Mouse (Mus musculus): Measurements from ENCODE around the gene Amz2. TPM values are rescaled to one million over a fixed set of nuclear protein-coding genes. Genes with fewer than 3 reads are reported as not detected.

The Amz2 gene
- polyA plus RNA-seq, 2 experiments = 12.6 to 13.1 TPM

DNA sequence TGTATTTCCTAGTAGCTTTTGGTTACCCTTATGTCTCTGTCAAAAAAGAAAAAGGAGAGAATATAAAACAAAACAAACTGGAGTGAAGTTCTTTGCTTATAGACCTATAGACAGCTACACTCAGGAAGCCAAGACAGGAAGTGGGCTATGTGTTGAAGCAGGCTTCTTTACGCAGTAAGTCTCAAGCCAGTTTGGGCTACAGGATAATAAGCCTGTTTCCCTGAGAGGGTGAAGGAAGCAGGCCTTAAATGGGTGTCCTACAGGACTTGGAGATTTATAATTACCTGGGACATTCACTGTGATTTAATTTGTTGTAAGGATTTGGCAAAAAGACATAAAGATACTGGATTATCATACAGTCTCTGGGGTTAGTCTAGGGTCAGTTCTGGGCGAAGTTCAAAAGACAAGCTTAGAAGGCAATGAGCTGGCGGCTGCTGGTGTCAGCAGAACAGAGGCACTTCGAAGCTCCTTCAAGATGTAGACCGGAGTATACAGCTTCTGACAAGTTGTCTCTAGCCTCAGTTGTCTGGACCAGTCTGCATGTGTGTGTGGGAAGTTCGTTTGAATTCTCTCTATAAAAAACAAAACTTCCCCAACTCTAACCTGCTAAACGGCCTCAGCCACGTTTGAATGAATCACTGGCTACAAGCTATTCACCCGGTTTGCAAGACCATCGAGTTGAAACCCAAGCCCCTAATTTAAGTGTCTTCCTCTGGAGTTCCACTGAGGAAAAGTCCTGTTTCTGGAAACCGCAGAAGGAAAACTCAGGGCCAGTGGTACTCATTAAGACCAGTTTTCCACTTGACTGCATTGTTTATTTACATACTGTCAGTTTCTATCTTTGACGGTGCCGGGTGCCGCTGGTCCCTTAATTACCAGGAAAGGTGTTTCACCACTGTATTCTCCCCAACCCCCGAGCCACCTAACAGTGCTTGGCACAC, 45.4 kb downstream of the Amz2 start:
- DNase-seq (ENCODE audit: low read depth in 3 of 3, low spot score in 3 of 3) (no peak), ATAC-seq (ENCODE audit: insufficient read depth) (no peak)
- peak overlapping the region; percentile 69 to 94 for H3K4me3 ChIP-seq (ENCODE audit: insufficient read depth in 1 of 2, low read depth in 2 of 2, low read length in 2 of 2)
- WGBS (ENCODE audit: insufficient replicate concordance) = 12% methylated on average over 15 of the region's 15 CpGs
- peaks cover 29 to 44% of the 10 kb centered on the region in 2 experiments for H3K4me1 ChIP-seq (replicated peaks; ENCODE audit: control insufficient read depth in 2 of 2, insufficient read depth in 2 of 2, low read length in 1 of 2)
- H3K27ac ChIP-seq = peak overlapping the region; percentile 89
- H3K27me3 ChIP-seq (ENCODE audit: control insufficient read depth, insufficient read depth, low read length) = no peaks in the 10 kb centered on the region
- H3K9ac ChIP-seq (replicated peaks) = peak overlapping the region; percentile 99
- no peaks in the 10 kb centered on the region for H3K9me3 ChIP-seq (ENCODE audit: control insufficient read depth, low read length)
- TF ChIP-seq EP300 (IDR thresholded peaks at IDR 0.05; ENCODE audit: low read depth) (no peak), CTCF (IDR thresholded peaks at IDR 0.05; ENCODE audit: low read depth) (no peak)
- peaks cover 15% of the 10 kb centered on the region for H3K36me3 ChIP-seq (replicated peaks; ENCODE audit: control insufficient read depth, insufficient read depth, low read depth)
- peak overlapping the region; percentile 86 for H3K4me2 ChIP-seq (ENCODE audit: low read depth)

DNA sequence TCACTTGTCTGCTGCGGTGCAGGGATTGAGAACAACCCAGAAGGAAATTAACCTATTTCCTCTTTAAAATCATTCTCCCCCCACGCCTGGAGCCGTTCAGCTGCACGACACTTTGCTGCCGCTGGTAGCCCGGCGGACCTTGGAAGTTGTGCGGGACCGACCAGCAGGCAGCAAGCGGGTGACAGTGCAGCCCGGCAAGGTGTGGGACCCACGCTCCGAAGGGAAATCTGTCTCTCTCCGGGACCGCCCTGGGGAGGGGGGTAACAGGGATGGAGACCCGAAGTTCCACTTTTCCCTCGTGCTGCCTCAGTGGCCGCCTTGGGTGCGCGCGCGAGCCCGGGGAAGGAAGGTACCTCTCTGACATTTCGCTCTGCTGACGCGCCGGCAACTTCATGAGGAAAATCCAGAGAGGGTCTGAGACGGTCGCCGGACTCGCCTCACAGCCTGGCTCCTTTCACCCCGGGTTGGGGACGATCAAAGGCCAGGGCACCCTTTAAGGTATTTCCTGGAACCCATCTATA, 46.5 kb downstream of the Amz2 start:
- H3K4me1 ChIP-seq (replicated peaks; ENCODE audit: control insufficient read depth in 2 of 2, insufficient read depth in 2 of 2, low read length in 1 of 2) = peaks cover 34 to 50% of the 10 kb centered on the region in 2 experiments
- no peaks in the 10 kb centered on the region for H3K27me3 ChIP-seq (ENCODE audit: control insufficient read depth, insufficient read depth, low read length)
- H3K9me3 ChIP-seq (ENCODE audit: control insufficient read depth, low read length) = no peaks in the 10 kb centered on the region
- DNase-seq (ENCODE audit: low read depth in 3 of 3, low spot score in 3 of 3) (no peak), ATAC-seq (ENCODE audit: insufficient read depth) (no peak)
- peak overlapping the region; percentile 86 for H3K4me2 ChIP-seq (ENCODE audit: low read depth)
- H3K4me3 ChIP-seq (ENCODE audit: insufficient read depth in 1 of 2, low read depth in 2 of 2, low read length in 2 of 2) = peak overlapping the region; percentile 69 to 94
- H3K9ac ChIP-seq (replicated peaks) = peak overlapping the region; percentile 99
- peak overlapping the region; percentile 89 for H3K27ac ChIP-seq
- under 1% methylated on average over 33 of the region's 33 CpGs for WGBS (ENCODE audit: insufficient replicate concordance)
- peak; percentile 28; the same call in 1 of the 2 replicates for TF ChIP-seq EP300 (IDR thresholded peaks at IDR 0.05; ENCODE audit: low read depth)
- TF ChIP-seq CTCF (IDR thresholded peaks at IDR 0.05; ENCODE audit: low read depth) = 0 out of 2 replicates have a peak, but pooled peaks have one; percentile 14
- peaks cover 8% of the 10 kb centered on the region for H3K36me3 ChIP-seq (replicated peaks; ENCODE audit: control insufficient read depth, insufficient read depth, low read depth)

- H3K4me2 ChIP-seq (ENCODE audit: low read depth) = peak overlapping the region; percentile 86
- no peak for ATAC-seq (ENCODE audit: insufficient read depth)
- peaks cover 8% of the 10 kb centered on the region for H3K36me3 ChIP-seq (replicated peaks; ENCODE audit: control insufficient read depth, insufficient read depth, low read depth)
- no peaks in the 10 kb centered on the region for H3K27me3 ChIP-seq (ENCODE audit: control insufficient read depth, insufficient read depth, low read length)
- H3K4me3 ChIP-seq (ENCODE audit: insufficient read depth in 1 of 2, low read depth in 2 of 2, low read length in 2 of 2) = peak overlapping the region; percentile 69 to 94
- WGBS (ENCODE audit: insufficient replicate concordance) = under 1% methylated on average over 13 of the region's 13 CpGs
- TF ChIP-seq CTCF (IDR thresholded peaks at IDR 0.05; ENCODE audit: low read depth) = no peak
- TF ChIP-seq EP300 (IDR thresholded peaks at IDR 0.05; ENCODE audit: low read depth) = no peak
- peak overlapping the region; percentile 89 for H3K27ac ChIP-seq
- H3K9me3 ChIP-seq (ENCODE audit: control insufficient read depth, low read length) = no peaks in the 10 kb centered on the region
- no peak for DNase-seq (ENCODE audit: low read depth in 3 of 3, low spot score in 3 of 3)
- H3K4me1 ChIP-seq (replicated peaks; ENCODE audit: control insufficient read depth in 2 of 2, insufficient read depth in 2 of 2, low read length in 1 of 2) = peaks cover 32 to 47% of the 10 kb centered on the region in 2 experiments
- peak overlapping the region; percentile 99 for H3K9ac ChIP-seq (replicated peaks)
Measured at GRCm38 (mm10) chr11:109472821-109473170, 47.0 kb downstream of the Amz2 start.

DNA sequence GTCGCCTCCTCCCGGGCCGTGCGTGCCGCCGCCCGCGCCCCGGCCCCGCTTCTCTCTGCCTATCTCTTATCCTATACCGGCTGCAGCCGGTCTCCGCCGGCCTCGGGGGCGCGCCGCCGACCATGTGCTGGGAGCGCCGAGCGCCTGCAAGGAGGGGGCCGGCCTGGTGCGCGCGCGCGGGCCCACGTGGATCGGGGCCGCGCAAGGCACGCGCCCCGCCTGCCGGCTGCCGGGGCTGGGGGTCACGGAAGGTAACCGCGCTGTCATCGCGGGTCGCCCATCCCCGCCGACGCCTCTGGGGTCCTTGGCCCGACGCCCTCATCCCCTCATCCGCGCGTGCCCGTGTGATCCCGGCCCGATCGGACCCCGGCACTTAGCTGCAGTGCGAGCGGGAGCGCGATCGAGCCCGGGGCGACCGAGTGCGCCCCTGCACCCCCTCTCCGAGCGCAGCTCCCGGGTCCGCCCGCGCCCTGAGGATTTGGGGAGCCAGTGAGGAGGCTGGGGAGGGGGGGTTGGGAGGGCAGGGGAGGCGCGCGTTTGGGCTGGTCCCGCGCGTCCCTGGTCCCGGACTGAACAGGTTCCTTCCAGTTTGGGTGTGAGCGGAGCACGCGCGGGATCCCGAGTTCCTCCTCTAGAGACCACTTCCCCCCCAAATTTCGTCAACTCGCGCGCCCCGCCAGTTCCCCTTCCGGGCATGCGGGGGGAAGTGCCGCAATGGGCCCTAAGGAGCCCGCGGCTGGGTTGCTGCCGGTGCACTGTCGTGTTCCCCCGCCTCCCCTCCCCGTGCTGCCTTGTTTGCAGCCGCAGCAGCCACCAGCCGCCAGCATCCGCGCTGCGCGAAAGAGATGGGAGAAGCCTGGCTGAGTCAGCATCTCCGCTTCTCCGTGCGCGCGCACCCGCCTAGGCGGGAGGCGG, 47.7 kb downstream of the Amz2 start, which contains the start of the genes Arsg and Slc16a6:
Arsg (plus strand) TSS at position 204 of the 915 bp plus-strand sequence.
Slc16a6 (minus strand) TSS at position 428 of the 915 bp plus-strand sequence.
- Histone ChIP-seq H3K36me3 (replicated peaks; ENCODE audit: control insufficient read depth, insufficient read depth, low read depth) (peaks cover 6% of the 10 kb centered on the region), H3K4me1 (replicated peaks; ENCODE audit: control insufficient read depth in 2 of 2, insufficient read depth in 2 of 2, low read length in 1 of 2) (peaks cover 29 to 41% of the 10 kb centered on the region in 2 experiments), H3K4me3 (ENCODE audit: insufficient read depth in 1 of 2, low read depth in 2 of 2, low read length in 2 of 2) (peak within 1 kb of the TSS; percentile 69 to 94), H3K9ac (replicated peaks) (peak within 1 kb of the TSS; percentile 99), H3K4me2 (ENCODE audit: low read depth) (peak within 1 kb of the TSS; percentile 86), H3K27ac (peak within 1 kb of the TSS; percentile 89), H3K9me3 (ENCODE audit: control insufficient read depth, low read length) (no peaks in the 10 kb centered on the region), H3K27me3 (ENCODE audit: control insufficient read depth, insufficient read depth, low read length) (no peaks in the 10 kb centered on the region)
- peak; percentile 52; the same call in 1 of the 2 replicates for TF ChIP-seq EP300 (IDR thresholded peaks at IDR 0.05; ENCODE audit: low read depth)
- TF ChIP-seq CTCF (IDR thresholded peaks at IDR 0.05; ENCODE audit: low read depth) = no peak
- DNase-seq (ENCODE audit: low read depth in 3 of 3, low spot score in 3 of 3) (peak; percentile 83 to 88 (median 87)), ATAC-seq (ENCODE audit: insufficient read depth) (peak; percentile 86)
- under 1% methylated on average over 110 of the region's 111 CpGs for WGBS (ENCODE audit: insufficient replicate concordance)

All from liver, embryonic 14.5 days (tissue).